Mouse (Mus musculus): ENCODE measurements at regions not wholly inside any gene's neighbourhood (a gene's known extent, or its start where the extent isn't known, plus 50 kb on each side); places are given as distances from the start of the nearest gene placed in this dataset.

- DNase-seq (ENCODE audit: low spot score in 2 of 2): no peak
Observed at GRCm38 (mm10) chr13:47580144-47580543, 457.7 kb downstream of the Rnf144b start.

GRCm38 (mm10) chr13:47585158-47585557, 462.7 kb downstream of the Rnf144b start:
- DNase-seq (ENCODE audit: low spot score in 2 of 2): no peak

GRCm38 (mm10) chr13:47602646-47603045, 480.2 kb downstream of the Rnf144b start:
- no peak for DNase-seq (ENCODE audit: low spot score in 2 of 2)

GRCm38 (mm10) chr13:47611439-47611838, 489.0 kb downstream of the Rnf144b start:
- no peak for DNase-seq (ENCODE audit: low spot score in 2 of 2)

GRCm38 (mm10) chr13:47636511-47637103, 514.2 kb downstream of the Rnf144b start:
- no peak for DNase-seq (ENCODE audit: low spot score in 2 of 2)

- no peak for DNase-seq (ENCODE audit: low spot score in 2 of 2)
Observed at GRCm38 (mm10) chr13:47642341-47642740, 519.9 kb downstream of the Rnf144b start.

GRCm38 (mm10) chr13:47645081-47645480, 522.6 kb downstream of the Rnf144b start:
- DNase-seq (ENCODE audit: low spot score in 2 of 2): no peak

GRCm38 (mm10) chr13:47647693-47648092, 525.2 kb downstream of the Rnf144b start:
- DNase-seq (ENCODE audit: low spot score in 2 of 2): no peak

- DNase-seq (ENCODE audit: low spot score in 2 of 2): no peak
Observed at GRCm38 (mm10) chr13:47650093-47650492, 527.6 kb downstream of the Rnf144b start.

- DNase-seq (ENCODE audit: low spot score in 2 of 2): no peak
Observed at GRCm38 (mm10) chr13:47666470-47666869, 544.0 kb downstream of the Rnf144b start.

GRCm38 (mm10) chr13:47666956-47667701, 544.7 kb downstream of the Rnf144b start:
- DNase-seq (ENCODE audit: low spot score in 2 of 2): peak; percentile 94 to 97

- no peak for DNase-seq (ENCODE audit: low spot score in 2 of 2)
Observed at GRCm38 (mm10) chr13:47688131-47688530, 565.7 kb downstream of the Rnf144b start.

GRCm38 (mm10) chr13:47693815-47694214, 567.2 kb upstream of the Id4 start:
- no peak for DNase-seq (ENCODE audit: low spot score in 2 of 2)

- DNase-seq (ENCODE audit: low spot score in 2 of 2): no peak
Observed at GRCm38 (mm10) chr13:47695877-47696276, 565.2 kb upstream of the Id4 start.

- no peak for DNase-seq (ENCODE audit: low spot score in 2 of 2)
Observed at GRCm38 (mm10) chr13:47700556-47700955, 560.5 kb upstream of the Id4 start.

- DNase-seq (ENCODE audit: low spot score in 2 of 2): peak in 1 of 2 experiments; percentile 44
Observed at GRCm38 (mm10) chr13:47707961-47708609, 552.9 kb upstream of the Id4 start.

GRCm38 (mm10) chr13:47709323-47709722, 551.7 kb upstream of the Id4 start:
- no peak for DNase-seq (ENCODE audit: low spot score in 2 of 2)

GRCm38 (mm10) chr13:47712507-47712906, 548.5 kb upstream of the Id4 start:
- DNase-seq (ENCODE audit: low spot score in 2 of 2): no peak

GRCm38 (mm10) chr13:47716265-47716664, 544.8 kb upstream of the Id4 start:
- no peak for DNase-seq (ENCODE audit: low spot score in 2 of 2)

GRCm38 (mm10) chr13:47720645-47721044, 540.4 kb upstream of the Id4 start:
- no peak for DNase-seq (ENCODE audit: low spot score in 2 of 2)

GRCm38 (mm10) chr13:47734415-47734814, 526.6 kb upstream of the Id4 start:
- DNase-seq (ENCODE audit: low spot score in 2 of 2): no peak

- no peak for DNase-seq (ENCODE audit: low spot score in 2 of 2)
Observed at GRCm38 (mm10) chr13:47735426-47736063, 525.5 kb upstream of the Id4 start.

Data from cerebellum, postnatal 4 days (tissue).